Mouse (Mus musculus) cerebellum, postnatal 25 days (tissue): ENCODE data around the gene E030018B13Rik.

Experiments
- DNase-seq, 2 experiments: peaks; one replicate each; pipeline ENCODE4 v3.0.0; 2021; ENCODE audit warnings: mixed read lengths in 2 of 2

The E030018B13Rik gene

GRCm38 (mm10) chr7:63938066-63938913, 21.6 kb downstream of the E030018B13Rik start:
- peak; percentile 83 for DNase-seq

GRCm38 (mm10) chr7:63938914-63939396, 22.3 kb downstream of the E030018B13Rik start, which contains the start of gene Klf13:
Klf13 (minus strand) TSS chr7:63938915.
- peak; percentile 97 for DNase-seq

GRCm38 (mm10) chr7:63939397-63939951, 22.8 kb downstream of the E030018B13Rik start:
- DNase-seq = peak in 1 of 2 experiments; percentile 87

GRCm38 (mm10) chr7:63940321-63940720, 23.7 kb downstream of the E030018B13Rik start:
- DNase-seq = no peak

GRCm38 (mm10) chr7:63941050-63941449, 24.4 kb downstream of the E030018B13Rik start:
- no peak for DNase-seq

GRCm38 (mm10) chr7:63941501-63941900, 24.8 kb downstream of the E030018B13Rik start:
- DNase-seq = no peak

GRCm38 (mm10) chr7:63943946-63944345, 27.3 kb downstream of the E030018B13Rik start:
- no peak for DNase-seq

- DNase-seq = no peak
Observed at GRCm38 (mm10) chr7:63947514-63948487, 31.1 kb downstream of the E030018B13Rik start.

GRCm38 (mm10) chr7:63949176-63949575, 32.5 kb downstream of the E030018B13Rik start:
- DNase-seq = no peak

GRCm38 (mm10) chr7:63950931-63951607, 34.4 kb downstream of the E030018B13Rik start:
- peak; percentile 68 to 69 for DNase-seq

GRCm38 (mm10) chr7:63952077-63952898, 35.6 kb downstream of the E030018B13Rik start:
- no peak for DNase-seq

GRCm38 (mm10) chr7:63955440-63955839, 38.8 kb downstream of the E030018B13Rik start:
- no peak for DNase-seq

- DNase-seq = no peak
Observed at GRCm38 (mm10) chr7:63956138-63956823, 39.6 kb downstream of the E030018B13Rik start.

- no peak for DNase-seq
Observed at GRCm38 (mm10) chr7:63956981-63957713, 40.5 kb downstream of the E030018B13Rik start.

GRCm38 (mm10) chr7:63957872-63958640, 41.4 kb downstream of the E030018B13Rik start:
- DNase-seq = peak in 1 of 2 experiments; percentile 56

- no peak for DNase-seq
Observed at GRCm38 (mm10) chr7:63963632-63964031, 47.0 kb downstream of the E030018B13Rik start.

- DNase-seq = no peak
Observed at GRCm38 (mm10) chr7:63964121-63964520, 47.5 kb downstream of the E030018B13Rik start.

GRCm38 (mm10) chr7:63965135-63965534, 48.5 kb downstream of the E030018B13Rik start:
- DNase-seq = peak in 1 of 2 experiments; percentile 54
